Mouse (Mus musculus): ENCODE data around the gene Aarsd1.
"Not testable (repeated sequence)": the region's sequence is repeated elsewhere in the genome, so short reads cannot be mapped to it uniquely, and the experiment has no call there.

The Aarsd1 gene

GRCm38 (mm10) chr11:101378926-101379325 is 38.5 kb downstream of the Aarsd1 start:
- DNase-seq (ENCODE audit: low read depth, low spot score), result no peak

- not testable (repeated sequence) for DNase-seq (ENCODE audit: low read depth, low spot score)
Observed at GRCm38 (mm10) chr11:101378196-101378595, 39.2 kb downstream of the Aarsd1 start.

- no peak for DNase-seq (ENCODE audit: low read depth, low spot score)
Observed at GRCm38 (mm10) chr11:101374421-101374938, 42.9 kb downstream of the Aarsd1 start.

- no peak for DNase-seq (ENCODE audit: low read depth, low spot score)
Observed at GRCm38 (mm10) chr11:101370141-101370540, 47.3 kb downstream of the Aarsd1 start.

- no peak for DNase-seq (ENCODE audit: low read depth, low spot score)
Observed at GRCm38 (mm10) chr11:101367326-101367935, 50.0 kb downstream of the Aarsd1 start, which contains the start of gene G6pc. Gene G6pc (plus strand): TSS chr11:101367561.

- no peak for DNase-seq (ENCODE audit: low read depth, low spot score)
Observed at GRCm38 (mm10) chr11:101364531-101364931, 52.9 kb downstream of the Aarsd1 start.

- DNase-seq (ENCODE audit: low read depth, low spot score), result no peak
Observed at GRCm38 (mm10) chr11:101360651-101361113, 56.7 kb downstream of the Aarsd1 start.

GRCm38 (mm10) chr11:101359776-101360175 is 57.6 kb downstream of the Aarsd1 start:
- no peak for DNase-seq (ENCODE audit: low read depth, low spot score)

- DNase-seq (ENCODE audit: low read depth, low spot score), result no peak
Observed at GRCm38 (mm10) chr11:101357505-101358182, 59.8 kb downstream of the Aarsd1 start.
